Mouse (Mus musculus): ENCODE results near the gene Drap1. TPM values are rescaled to one million over a fixed set of nuclear protein-coding genes. Genes with fewer than 3 reads are reported as not detected.

Gene Drap1
- polyA plus RNA-seq, 1 experiment from 2014 or later, result 329 TPM

DNA sequence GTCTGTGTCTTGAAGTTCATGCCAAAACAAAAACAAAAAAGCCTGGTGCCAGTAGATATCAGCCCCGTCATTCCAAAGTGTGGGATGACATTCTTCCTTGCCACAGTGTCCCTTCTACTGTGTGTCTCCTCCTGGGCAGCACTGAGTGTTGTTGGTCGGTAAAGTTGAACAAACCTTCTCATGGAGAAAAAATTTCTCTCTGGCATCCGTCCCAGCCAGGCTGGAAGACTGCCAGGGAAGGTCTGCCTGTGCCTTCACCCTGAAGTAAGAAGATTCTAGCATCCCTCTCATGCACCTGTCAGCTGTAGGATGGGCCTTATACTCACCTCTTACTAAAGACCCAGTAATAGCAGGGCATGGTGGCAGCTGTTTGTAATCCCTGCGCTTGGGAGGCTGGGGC, 31.9 kb downstream of the Drap1 start:
- Histone ChIP-seq H3K4me2 (no peak overlapping the region), H3K4me3 (replicated peaks) (no peak overlapping the region), H3K27me3 (replicated peaks) (no peaks in the 10 kb centered on the region), H3K9ac (replicated peaks) (no peak overlapping the region), H3K4me1 (peaks cover 23% of the 10 kb centered on the region), H3K36me3 (no peaks in the 10 kb centered on the region), H3K27ac (replicated peaks) (no peak overlapping the region), H3K9me3 (replicated peaks) (no peaks in the 10 kb centered on the region)
- WGBS, result 72% methylated on average over 4 of the region's 4 CpGs
- no peak for ATAC-seq (ENCODE audit: low FRiP score)

- no peaks in the 10 kb centered on the region for H3K27me3 ChIP-seq (replicated peaks)
- H3K27ac ChIP-seq (replicated peaks), result no peak overlapping the region
- no peak for ATAC-seq (ENCODE audit: low FRiP score)
- peak overlapping the region; percentile 86; the same call in 1 of the 2 replicates for H3K4me3 ChIP-seq (replicated peaks)
- WGBS, result 90% methylated on average over 8 of the region's 8 CpGs
- H3K9me3 ChIP-seq (replicated peaks), result no peaks in the 10 kb centered on the region
- peak overlapping the region; percentile 91 for H3K4me2 ChIP-seq
- H3K36me3 ChIP-seq, result peaks cover 5% of the 10 kb centered on the region
- no peak overlapping the region for H3K9ac ChIP-seq (replicated peaks)
- H3K4me1 ChIP-seq, result peaks cover 44% of the 10 kb centered on the region
Measured at GRCm38 (mm10) chr19:5390416-5390815, 34.4 kb downstream of the Drap1 start.

- no peak overlapping the region for H3K27ac ChIP-seq (replicated peaks)
- H3K4me1 ChIP-seq, result peaks cover 44% of the 10 kb centered on the region
- H3K9me3 ChIP-seq (replicated peaks), result no peaks in the 10 kb centered on the region
- peak overlapping the region; percentile 91 for H3K4me2 ChIP-seq
- H3K9ac ChIP-seq (replicated peaks), result peak overlapping the region; percentile 77
- no peak for ATAC-seq (ENCODE audit: low FRiP score)
- 62% methylated on average over 12 of the region's 12 CpGs for WGBS
- no peaks in the 10 kb centered on the region for H3K27me3 ChIP-seq (replicated peaks)
- peaks cover 12% of the 10 kb centered on the region for H3K36me3 ChIP-seq
- H3K4me3 ChIP-seq (replicated peaks), result peak overlapping the region; percentile 86
Measured at GRCm38 (mm10) chr19:5389647-5390046, 35.1 kb downstream of the Drap1 start.

- Histone ChIP-seq H3K27ac (replicated peaks) (peak within 1 kb of the TSS; percentile 85), H3K27me3 (replicated peaks) (no peaks in the 10 kb centered on the region), H3K9ac (replicated peaks) (peak within 1 kb of the TSS; percentile 80), H3K4me1 (peaks cover 44% of the 10 kb centered on the region), H3K4me3 (replicated peaks) (peak within 1 kb of the TSS; percentile 86), H3K4me2 (peak within 1 kb of the TSS; percentile 91), H3K36me3 (peaks cover 22% of the 10 kb centered on the region), H3K9me3 (replicated peaks) (no peaks in the 10 kb centered on the region)
- WGBS, result 2% methylated on average over 42 of the region's 43 CpGs
- ATAC-seq (ENCODE audit: low FRiP score), result peak; percentile 96
Measured at GRCm38 (mm10) chr19:5388588-5389242, 36.1 kb downstream of the Drap1 start, which contains the start of gene Sart1. TSS of gene Sart1 (minus strand) at chr19:5388703.

DNA sequence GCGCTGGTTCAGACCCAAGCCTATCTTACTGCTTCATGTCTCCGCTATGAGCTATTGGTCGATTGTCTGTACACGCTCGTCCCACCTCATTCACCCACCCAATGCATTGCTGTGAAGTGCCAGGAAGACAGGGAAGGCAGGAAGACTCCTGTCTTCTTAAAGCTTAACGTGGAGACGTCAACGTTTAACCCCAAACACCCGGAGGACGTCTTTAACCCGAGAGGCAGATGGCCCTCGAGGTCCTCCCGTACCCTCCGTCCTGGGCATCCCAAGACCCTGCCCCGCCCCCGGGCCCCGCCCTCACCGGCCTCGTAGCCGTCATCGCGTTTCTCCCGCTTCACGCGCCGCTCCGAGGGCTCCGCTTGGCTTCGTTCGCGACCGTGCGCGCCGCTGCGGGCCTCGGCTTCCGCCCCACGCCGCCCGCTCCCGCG, 36.8 kb downstream of the Drap1 start:
- H3K36me3 ChIP-seq, result peaks cover 29% of the 10 kb centered on the region
- under 1% methylated on average over 41 of the region's 43 CpGs for WGBS
- peak; percentile 37; the same call in 1 of the 2 replicates for ATAC-seq (ENCODE audit: low FRiP score)
- H3K27me3 ChIP-seq (replicated peaks), result no peaks in the 10 kb centered on the region
- peaks cover 44% of the 10 kb centered on the region for H3K4me1 ChIP-seq
- H3K4me2 ChIP-seq, result peak overlapping the region; percentile 91
- H3K9ac ChIP-seq (replicated peaks), result peak overlapping the region; percentile 80
- H3K4me3 ChIP-seq (replicated peaks), result peak overlapping the region; percentile 86
- H3K9me3 ChIP-seq (replicated peaks), result no peaks in the 10 kb centered on the region
- peak overlapping the region; percentile 85 for H3K27ac ChIP-seq (replicated peaks)

GRCm38 (mm10) chr19:5384715-5385114, 40.1 kb downstream of the Drap1 start:
- Histone ChIP-seq H3K9ac (replicated peaks) (no peak overlapping the region), H3K36me3 (peaks cover 62% of the 10 kb centered on the region), H3K9me3 (replicated peaks) (no peaks in the 10 kb centered on the region), H3K27me3 (replicated peaks) (no peaks in the 10 kb centered on the region), H3K4me1 (peaks cover 29% of the 10 kb centered on the region), H3K4me2 (no peak overlapping the region), H3K4me3 (replicated peaks) (no peak overlapping the region), H3K27ac (replicated peaks) (no peak overlapping the region)
- no peak for ATAC-seq (ENCODE audit: low FRiP score)
- 90% methylated on average over 8 of the region's 8 CpGs for WGBS

- no peak for ATAC-seq (ENCODE audit: low FRiP score)
- no peak overlapping the region for H3K9ac ChIP-seq (replicated peaks)
- 99% methylated on average over 12 of the region's 12 CpGs for WGBS
- H3K27ac ChIP-seq (replicated peaks), result no peak overlapping the region
- H3K4me1 ChIP-seq, result peaks cover 21% of the 10 kb centered on the region
- no peak overlapping the region for H3K4me3 ChIP-seq (replicated peaks)
- H3K27me3 ChIP-seq (replicated peaks), result no peaks in the 10 kb centered on the region
- peaks cover 76% of the 10 kb centered on the region for H3K36me3 ChIP-seq
- no peaks in the 10 kb centered on the region for H3K9me3 ChIP-seq (replicated peaks)
- no peak overlapping the region for H3K4me2 ChIP-seq
Measured at GRCm38 (mm10) chr19:5383326-5383725, 41.5 kb downstream of the Drap1 start.

- Histone ChIP-seq H3K4me3 (replicated peaks) (no peak overlapping the region), H3K36me3 (peaks cover 88% of the 10 kb centered on the region), H3K9me3 (replicated peaks) (no peaks in the 10 kb centered on the region), H3K27me3 (replicated peaks) (no peaks in the 10 kb centered on the region), H3K27ac (replicated peaks) (no peak overlapping the region), H3K9ac (replicated peaks) (no peak overlapping the region), H3K4me2 (no peak overlapping the region), H3K4me1 (no peaks in the 10 kb centered on the region)
- 87% methylated on average over 1 of the region's 1 CpGs for WGBS
- ATAC-seq (ENCODE audit: low FRiP score), result no peak
Measured at GRCm38 (mm10) chr19:5377446-5377845, 47.3 kb downstream of the Drap1 start.

DNA sequence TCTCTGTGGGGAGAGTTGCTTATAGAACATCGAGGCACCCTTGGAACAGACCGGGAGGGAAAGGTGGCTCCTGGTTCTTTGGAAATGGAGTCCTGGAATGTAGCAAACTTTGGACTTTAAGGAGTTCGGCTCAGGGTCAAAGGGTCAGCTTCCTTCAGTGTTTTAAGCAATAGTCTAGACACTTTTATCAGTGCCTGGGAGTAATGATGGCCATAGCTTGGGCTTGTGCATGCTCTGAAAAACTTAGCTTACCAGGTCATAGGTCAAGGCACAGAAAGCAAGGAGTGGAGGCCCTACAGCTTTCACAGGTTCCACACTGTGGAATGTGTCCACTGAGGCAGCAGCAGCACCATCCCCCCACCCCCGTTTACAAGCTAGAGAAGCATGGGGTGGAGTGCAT, 50.0 kb downstream of the Drap1 start:
- Histone ChIP-seq H3K4me1 (no peaks in the 10 kb centered on the region), H3K9me3 (replicated peaks) (no peaks in the 10 kb centered on the region), H3K4me2 (no peak overlapping the region), H3K27ac (replicated peaks) (no peak overlapping the region), H3K27me3 (replicated peaks) (no peaks in the 10 kb centered on the region), H3K4me3 (replicated peaks) (no peak overlapping the region), H3K36me3 (peaks cover 85% of the 10 kb centered on the region), H3K9ac (replicated peaks) (no peak overlapping the region)
- ATAC-seq (ENCODE audit: low FRiP score), result no peak
- 82% methylated on average over 4 of the region's 4 CpGs for WGBS

GRCm38 (mm10) chr19:5374177-5374576, 50.6 kb downstream of the Drap1 start:
- Histone ChIP-seq H3K4me2 (no peak overlapping the region), H3K4me3 (replicated peaks) (no peak overlapping the region), H3K36me3 (peaks cover 84% of the 10 kb centered on the region), H3K4me1 (no peaks in the 10 kb centered on the region), H3K27me3 (replicated peaks) (no peaks in the 10 kb centered on the region), H3K27ac (replicated peaks) (no peak overlapping the region), H3K9ac (replicated peaks) (no peak overlapping the region), H3K9me3 (replicated peaks) (no peaks in the 10 kb centered on the region)
- WGBS, result 85% methylated on average over 4 of the region's 4 CpGs
- ATAC-seq (ENCODE audit: low FRiP score), result no peak

Data from neural tube, embryonic 15.5 days (tissue).